Mouse (Mus musculus): ENCODE measurements around the gene Pigk.

The Pigk gene

GRCm38 (mm10) chr3:152733011-152733410 lies 19.1 kb downstream of the Pigk start:
- no peak for DNase-seq

- no peak for DNase-seq
These were observed 19.6 kb downstream of the Pigk start for GRCm38 (mm10) chr3:152733513-152733912.

- DNase-seq, result no peak
These were observed 20.2 kb downstream of the Pigk start for GRCm38 (mm10) chr3:152734100-152734499.

- no peak for DNase-seq
These were observed 21.8 kb downstream of the Pigk start for GRCm38 (mm10) chr3:152735601-152736250.

- no peak for DNase-seq
These were observed 30.4 kb downstream of the Pigk start for GRCm38 (mm10) chr3:152744301-152744700.

GRCm38 (mm10) chr3:152745611-152746010 lies 31.7 kb downstream of the Pigk start:
- DNase-seq, result no peak

GRCm38 (mm10) chr3:152749461-152749871 lies 35.6 kb downstream of the Pigk start:
- no peak for DNase-seq

GRCm38 (mm10) chr3:152749881-152750280 lies 36.0 kb downstream of the Pigk start:
- DNase-seq, result no peak

GRCm38 (mm10) chr3:152752911-152753310 lies 39.0 kb downstream of the Pigk start:
- DNase-seq, result no peak

GRCm38 (mm10) chr3:152753345-152753744 lies 39.4 kb downstream of the Pigk start:
- no peak for DNase-seq

- DNase-seq, result no peak
These were observed 40.2 kb downstream of the Pigk start for GRCm38 (mm10) chr3:152753920-152754764.

- no peak for DNase-seq
These were observed 41.6 kb downstream of the Pigk start for GRCm38 (mm10) chr3:152755515-152755914.

- no peak for DNase-seq
These were observed 43.0 kb downstream of the Pigk start for GRCm38 (mm10) chr3:152756896-152757295.

GRCm38 (mm10) chr3:152757464-152758393 lies 43.8 kb downstream of the Pigk start:
- no peak for DNase-seq

GRCm38 (mm10) chr3:152758500-152759032 lies 44.7 kb downstream of the Pigk start:
- DNase-seq, result no peak

GRCm38 (mm10) chr3:152761116-152761515 lies 47.2 kb downstream of the Pigk start:
- DNase-seq, result peak in 1 of 2 experiments; percentile 15

- DNase-seq, result no peak
These were observed 47.8 kb downstream of the Pigk start for GRCm38 (mm10) chr3:152761661-152762060.

- no peak for DNase-seq
These were observed 48.4 kb downstream of the Pigk start for GRCm38 (mm10) chr3:152762302-152762701.

- peak; percentile 56 to 58 for DNase-seq
These were observed 49.4 kb downstream of the Pigk start for GRCm38 (mm10) chr3:152763139-152763882.

GRCm38 (mm10) chr3:152764516-152765312 lies 50.8 kb downstream of the Pigk start:
- DNase-seq, result no peak

- DNase-seq, result no peak
These were observed 53.6 kb downstream of the Pigk start for GRCm38 (mm10) chr3:152767485-152767884.
